In the genomic region with DNA sequence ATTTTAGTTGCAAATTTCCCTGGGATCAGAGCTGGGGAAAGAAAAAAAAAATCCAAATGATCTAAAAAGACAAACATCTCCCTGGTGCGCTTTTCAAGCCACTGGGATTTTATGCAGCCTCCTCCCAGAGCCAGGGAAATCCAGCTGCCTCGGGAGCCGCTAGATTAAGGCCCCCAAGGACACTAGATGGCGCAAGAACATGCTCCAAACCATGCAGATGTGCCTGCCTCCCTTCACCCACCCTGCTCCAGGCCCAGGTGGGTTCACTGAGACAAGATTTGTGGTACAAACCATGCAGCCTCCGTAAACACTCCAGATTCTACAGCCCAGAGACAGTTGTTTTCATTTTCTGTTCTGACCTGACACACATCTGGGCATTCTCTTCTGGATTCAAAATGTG, we compare ENCODE assay signal across 9 mouse cellular contexts.
A peak's percentile ranks its signal among the peaks of the same experiment; 100 is the strongest.
DNase-seq lines count a peak whose midpoint lies in the region; ATAC-seq and TF ChIP-seq lines count a peak whose summit lies in the region.
"Had no signal": no experiment of that assay in that cellular context is flagged by ENCODE, and none has a peak within 500 bp of the region (broad histone marks: within the 10 kb centered on the region; RNA-seq: fewer than 3 reads in every experiment).

No protein-coding gene starts in this region.

- H3K4me1 ChIP-seq in intestine, postnatal 0 days (replicated peaks; ENCODE audit: control insufficient read depth, insufficient read depth, low read length), result no peaks in the 10 kb centered on the region
- 0 out of 2 replicates have a peak, but pooled peaks cover 3% of the 10 kb centered on the region for H3K4me1 ChIP-seq in limb, embryonic 11.5 days (ENCODE audit: control insufficient read depth, insufficient read depth, low read length)
- peaks cover 41% of the 10 kb centered on the region for H3K4me1 ChIP-seq in neural tube, embryonic 14.5 days (ENCODE audit: control insufficient read depth, insufficient read depth, low read length)

- no peaks in the 10 kb centered on the region for H3K36me3 ChIP-seq in intestine, postnatal 0 days (ENCODE audit: control insufficient read depth, insufficient read depth)
- H3K36me3 ChIP-seq in limb, embryonic 11.5 days (ENCODE audit: control insufficient read depth, insufficient read depth, low read length), result no peaks in the 10 kb centered on the region
- H3K36me3 ChIP-seq in neural tube, embryonic 14.5 days (ENCODE audit: control insufficient read depth, insufficient read depth, low read length), result no peaks in the 10 kb centered on the region

- 25% methylated on average over 5 of the region's 5 CpGs for WGBS in intestine, postnatal 0 days
- 26% methylated on average over 5 of the region's 5 CpGs for WGBS in limb, embryonic 11.5 days
- WGBS in neural tube, embryonic 14.5 days, result 9% methylated on average over 5 of the region's 5 CpGs

- peak; percentile 81 for DNase-seq in layer of hippocampus, adult 11-12 months (ENCODE audit: low spot score)
- DNase-seq in layer of hippocampus, adult 9-10 months (ENCODE audit: low spot score), result no peak
- DNase-seq in cerebellum, postnatal 25 days, result peak; percentile 57 to 72
- peak; percentile 76 for DNase-seq in gastrocnemius, adult 2 months
- DNase-seq in limb, embryonic 11.5 days (ENCODE audit: low spot score), result peak; percentile 77
- DNase-seq in thymus, postnatal 25 days, result peak; percentile 86

- no peak overlapping the region for H3K27ac ChIP-seq in gastrocnemius, adult 2 months
- H3K27ac ChIP-seq in intestine, postnatal 0 days (ENCODE audit: low read depth, low read length), result no peak overlapping the region
- no peak overlapping the region for H3K27ac ChIP-seq in limb, embryonic 11.5 days (replicated peaks; ENCODE audit: low read depth, low read length)
- H3K27ac ChIP-seq in neural tube, embryonic 14.5 days (ENCODE audit: low read depth, low read length), result no peak overlapping the region
- H3K27ac ChIP-seq: macrophage had no signal

- no peaks in the 10 kb centered on the region for H3K27me3 ChIP-seq in intestine, postnatal 0 days (replicated peaks; ENCODE audit: control insufficient read depth, insufficient read depth, low read length)
- H3K27me3 ChIP-seq in limb, embryonic 11.5 days (ENCODE audit: control insufficient read depth, insufficient read depth, low read length), result no peaks in the 10 kb centered on the region
- no peaks in the 10 kb centered on the region for H3K27me3 ChIP-seq in neural tube, embryonic 14.5 days (ENCODE audit: control insufficient read depth, insufficient read depth, low read length)

- intact Hi-C loops in gastrocnemius, adult 2 months (cut with DNase I), result loop anchor here (5.0 kb wide), 2 partner anchors 123 to 422 kb away; a partner anchor contains a TSS

- H3K9me3 ChIP-seq in intestine, postnatal 0 days (ENCODE audit: control insufficient read depth), result no peaks in the 10 kb centered on the region
- H3K9me3 ChIP-seq in limb, embryonic 11.5 days (ENCODE audit: control insufficient read depth, low read length), result no peaks in the 10 kb centered on the region
- no peaks in the 10 kb centered on the region for H3K9me3 ChIP-seq in neural tube, embryonic 14.5 days (ENCODE audit: control insufficient read depth, low read length)

- ATAC-seq in intestine, postnatal 0 days, result no peak
- ATAC-seq in limb, embryonic 11.5 days (ENCODE audit: insufficient number of reproducible peaks, low FRiP score, low TSS enrichment, low read depth), result no peak
- peak; percentile 35; the same call in 1 of the 2 replicates for ATAC-seq in neural tube, embryonic 14.5 days (ENCODE audit: low read depth)

- H3K4me3 ChIP-seq in gastrocnemius, adult 2 months, result no peak overlapping the region
- no peak overlapping the region for H3K4me3 ChIP-seq in intestine, postnatal 0 days (ENCODE audit: low read depth, low read length)
- H3K4me3 ChIP-seq in limb, embryonic 11.5 days (ENCODE audit: low read depth, low read length), result no peak overlapping the region
- no peak overlapping the region for H3K4me3 ChIP-seq in neural tube, embryonic 14.5 days (ENCODE audit: low read depth, low read length)

- H3K9ac ChIP-seq in intestine, postnatal 0 days (ENCODE audit: low read depth, low read length), result no peak overlapping the region
- no peak overlapping the region for H3K9ac ChIP-seq in limb, embryonic 11.5 days (ENCODE audit: low read length)
- H3K9ac ChIP-seq in neural tube, embryonic 14.5 days (replicated peaks; ENCODE audit: low read depth, low read length), result no peak overlapping the region

- peak; percentile 75 for TF ChIP-seq CTCF in gastrocnemius, adult 2 months (IDR thresholded peaks at IDR 0.05)
- TF ChIP-seq CTCF in intestine, postnatal 0 days (IDR thresholded peaks at IDR 0.05; ENCODE audit: low read depth), result peak; percentile 82

- no peak overlapping the region for H3K4me2 ChIP-seq in intestine, postnatal 0 days (replicated peaks; ENCODE audit: low read depth)
- H3K4me2 ChIP-seq in limb, embryonic 11.5 days (ENCODE audit: low read depth, severe bottlenecking), result no peak overlapping the region
- H3K4me2 ChIP-seq in neural tube, embryonic 14.5 days (ENCODE audit: low read depth, low read length), result no peak overlapping the region
